Mouse (Mus musculus): ENCODE measurements at regions not wholly inside any gene's neighbourhood (a gene's known extent, or its start where the extent isn't known, plus 50 kb on each side); places are given as distances from the start of the nearest gene placed in this dataset.

- DNase-seq = no peak
Observed at GRCm38 (mm10) chr2:70914372-70914771, 88.8 kb upstream of the Tlk1 start.

GRCm38 (mm10) chr2:70909401-70909800 lies 83.9 kb upstream of the Tlk1 start:
- no peak for DNase-seq

GRCm38 (mm10) chr2:70908579-70908978 lies 83.1 kb upstream of the Tlk1 start:
- no peak for DNase-seq

- DNase-seq = no peak
Observed at GRCm38 (mm10) chr2:70906216-70906615, 80.7 kb upstream of the Tlk1 start.

- DNase-seq = no peak
Observed at GRCm38 (mm10) chr2:70904429-70904828, 78.9 kb upstream of the Tlk1 start.

GRCm38 (mm10) chr2:70902196-70902595 lies 76.7 kb upstream of the Tlk1 start:
- DNase-seq = no peak

GRCm38 (mm10) chr2:70901479-70901878 lies 76.0 kb upstream of the Tlk1 start:
- no peak for DNase-seq

GRCm38 (mm10) chr2:70899056-70899455 lies 73.5 kb upstream of the Tlk1 start:
- no peak for DNase-seq

- DNase-seq = no peak
Observed at GRCm38 (mm10) chr2:70898396-70898795, 72.9 kb upstream of the Tlk1 start.

GRCm38 (mm10) chr2:70897373-70897772 lies 71.8 kb upstream of the Tlk1 start:
- DNase-seq = no peak

GRCm38 (mm10) chr2:70889522-70890100 lies 64.1 kb upstream of the Tlk1 start:
- peak; percentile 37 for DNase-seq

- DNase-seq = no peak
Observed at GRCm38 (mm10) chr2:70888840-70889469, 63.4 kb upstream of the Tlk1 start.

GRCm38 (mm10) chr2:70886831-70887230 lies 61.3 kb upstream of the Tlk1 start:
- no peak for DNase-seq

GRCm38 (mm10) chr2:70885674-70886073 lies 60.1 kb upstream of the Tlk1 start:
- no peak for DNase-seq

GRCm38 (mm10) chr2:70877333-70878080 lies 52.0 kb upstream of the Tlk1 start:
- peak; percentile 10 for DNase-seq

GRCm38 (mm10) chr2:70876251-70876650 lies 50.7 kb upstream of the Tlk1 start:
- no peak for DNase-seq
